Mouse (Mus musculus): ENCODE measurements at regions not wholly inside any gene's neighbourhood (a gene's known extent, or its start where the extent isn't known, plus 50 kb on each side); places are given as distances from the start of the nearest gene placed in this dataset.

DNA sequence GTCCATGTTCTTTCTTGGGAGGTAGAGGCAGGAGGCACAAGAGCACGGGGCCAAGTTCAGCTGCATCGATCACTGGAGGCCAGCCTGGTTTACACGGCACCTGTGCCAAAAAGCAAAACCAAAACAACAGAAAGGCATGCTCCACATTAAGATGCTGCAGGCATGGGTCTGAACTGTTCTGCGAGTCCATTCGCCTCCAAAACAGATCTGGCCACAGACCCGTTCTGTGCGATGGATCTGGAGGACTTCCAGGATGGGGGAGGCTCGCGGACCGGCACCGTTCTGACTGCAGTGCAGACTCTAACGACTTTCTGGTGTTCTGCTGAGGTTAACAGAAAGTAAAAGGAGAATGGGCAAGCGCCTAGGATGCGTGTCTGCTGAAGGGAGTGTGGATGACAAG is 52.3 kb downstream of the A230072I06Rik start:
- peaks cover 87% of the 10 kb centered on the region for H3K27me3 ChIP-seq
- no peak overlapping the region for H3K9ac ChIP-seq
- no peak overlapping the region for H3K4me3 ChIP-seq
- H3K4me1 ChIP-seq, result 0 out of 2 replicates have a peak, but pooled peaks cover 8% of the 10 kb centered on the region
- 66% methylated on average over 14 of the region's 14 CpGs for WGBS
- no peak overlapping the region for H3K4me2 ChIP-seq
- H3K36me3 ChIP-seq, result no peaks in the 10 kb centered on the region
- no peak for ATAC-seq (ENCODE audit: insufficient number of reproducible peaks, insufficient read depth, low FRiP score, low TSS enrichment, low read depth)
- no peaks in the 10 kb centered on the region for H3K9me3 ChIP-seq
- H3K27ac ChIP-seq, result no peak overlapping the region

DNA sequence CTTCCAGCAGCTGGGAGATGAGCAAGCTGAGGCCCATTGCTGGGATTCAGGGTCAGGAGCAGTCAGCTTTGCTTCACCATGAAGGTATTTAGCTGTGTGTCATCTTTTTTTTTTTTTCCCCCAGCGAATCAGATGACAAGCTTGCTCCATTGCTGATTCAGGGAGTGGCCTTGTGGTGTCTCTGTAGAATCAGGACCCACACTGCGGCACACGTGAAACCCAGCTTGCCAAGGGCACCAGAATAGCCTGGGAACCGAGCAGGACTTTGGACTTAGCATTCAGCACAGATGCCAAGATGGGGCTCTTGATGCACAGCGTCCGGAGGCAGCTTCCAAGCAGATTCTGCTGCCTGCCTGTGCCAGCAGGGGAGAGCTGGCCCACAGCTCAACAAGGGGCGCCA is 53.0 kb downstream of the A230072I06Rik start:
- ATAC-seq (ENCODE audit: insufficient number of reproducible peaks, insufficient read depth, low FRiP score, low TSS enrichment, low read depth), result no peak
- no peaks in the 10 kb centered on the region for H3K36me3 ChIP-seq
- no peak overlapping the region for H3K4me2 ChIP-seq
- H3K4me1 ChIP-seq, result 0 out of 2 replicates have a peak, but pooled peaks cover 8% of the 10 kb centered on the region
- H3K9me3 ChIP-seq, result no peaks in the 10 kb centered on the region
- H3K27me3 ChIP-seq, result peaks cover 90% of the 10 kb centered on the region
- H3K9ac ChIP-seq, result no peak overlapping the region
- H3K27ac ChIP-seq, result no peak overlapping the region
- H3K4me3 ChIP-seq, result no peak overlapping the region
- 84% methylated on average over 7 of the region's 7 CpGs for WGBS

DNA sequence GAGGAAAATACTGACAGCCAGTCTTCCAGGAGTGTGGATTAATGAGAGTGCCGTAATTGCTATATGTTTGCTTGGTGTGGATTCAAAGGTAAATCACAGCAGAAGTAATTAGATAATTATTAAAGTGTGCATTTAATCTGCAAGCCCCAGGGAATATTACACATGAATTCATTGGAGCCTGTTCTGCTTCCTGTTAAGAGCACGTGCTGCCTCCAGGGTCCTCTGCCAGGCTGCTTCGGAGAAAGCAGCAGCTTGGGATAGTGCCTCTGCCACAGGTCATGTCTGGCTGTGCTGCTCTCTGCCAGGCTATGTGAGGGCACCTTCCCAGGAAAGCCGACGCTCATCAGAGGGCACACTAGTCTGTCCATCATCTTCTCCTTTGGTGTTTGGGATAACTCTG is 55.5 kb downstream of the A230072I06Rik start:
- H3K27me3 ChIP-seq, result peaks cover 80% of the 10 kb centered on the region
- no peak for ATAC-seq (ENCODE audit: insufficient number of reproducible peaks, insufficient read depth, low FRiP score, low TSS enrichment, low read depth)
- 14% methylated on average over 5 of the region's 5 CpGs for WGBS

DNA sequence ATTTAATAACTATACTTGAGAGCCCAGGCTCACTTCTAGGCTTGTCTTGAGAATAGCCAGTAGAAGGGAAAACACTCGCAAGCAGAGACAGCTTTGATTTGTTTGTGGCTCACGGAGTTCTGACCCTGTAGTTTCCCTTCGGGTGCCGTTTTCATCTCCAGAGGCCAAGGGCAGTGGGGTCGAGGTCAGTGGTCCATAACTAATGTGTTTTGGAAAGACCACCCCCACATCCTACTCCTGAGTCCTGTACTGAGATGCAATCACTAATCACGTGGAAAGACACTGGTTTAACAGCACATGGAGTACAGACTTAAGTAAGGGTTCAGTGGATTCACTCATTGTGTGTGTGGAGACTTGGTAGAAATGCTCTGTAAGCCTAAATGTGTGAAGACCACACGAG is 56.0 kb downstream of the A230072I06Rik start:
- Histone ChIP-seq H3K27me3 (peaks cover 75% of the 10 kb centered on the region), H3K9me3 (no peaks in the 10 kb centered on the region), H3K36me3 (no peaks in the 10 kb centered on the region), H3K4me3 (no peak overlapping the region), H3K4me1 (no peaks in the 10 kb centered on the region), H3K4me2 (no peak overlapping the region), H3K27ac (no peak overlapping the region), H3K9ac (no peak overlapping the region)
- 21% methylated on average over 7 of the region's 7 CpGs for WGBS
- no peak for ATAC-seq (ENCODE audit: insufficient number of reproducible peaks, insufficient read depth, low FRiP score, low TSS enrichment, low read depth)

More for the DNA sequence above, 55.5 kb downstream of the A230072I06Rik start:
- Histone ChIP-seq H3K36me3 (no peaks in the 10 kb centered on the region), H3K4me2 (no peak overlapping the region), H3K27ac (no peak overlapping the region), H3K9me3 (no peaks in the 10 kb centered on the region), H3K4me1 (no peaks in the 10 kb centered on the region), H3K4me3 (no peak overlapping the region), H3K9ac (no peak overlapping the region)

DNA sequence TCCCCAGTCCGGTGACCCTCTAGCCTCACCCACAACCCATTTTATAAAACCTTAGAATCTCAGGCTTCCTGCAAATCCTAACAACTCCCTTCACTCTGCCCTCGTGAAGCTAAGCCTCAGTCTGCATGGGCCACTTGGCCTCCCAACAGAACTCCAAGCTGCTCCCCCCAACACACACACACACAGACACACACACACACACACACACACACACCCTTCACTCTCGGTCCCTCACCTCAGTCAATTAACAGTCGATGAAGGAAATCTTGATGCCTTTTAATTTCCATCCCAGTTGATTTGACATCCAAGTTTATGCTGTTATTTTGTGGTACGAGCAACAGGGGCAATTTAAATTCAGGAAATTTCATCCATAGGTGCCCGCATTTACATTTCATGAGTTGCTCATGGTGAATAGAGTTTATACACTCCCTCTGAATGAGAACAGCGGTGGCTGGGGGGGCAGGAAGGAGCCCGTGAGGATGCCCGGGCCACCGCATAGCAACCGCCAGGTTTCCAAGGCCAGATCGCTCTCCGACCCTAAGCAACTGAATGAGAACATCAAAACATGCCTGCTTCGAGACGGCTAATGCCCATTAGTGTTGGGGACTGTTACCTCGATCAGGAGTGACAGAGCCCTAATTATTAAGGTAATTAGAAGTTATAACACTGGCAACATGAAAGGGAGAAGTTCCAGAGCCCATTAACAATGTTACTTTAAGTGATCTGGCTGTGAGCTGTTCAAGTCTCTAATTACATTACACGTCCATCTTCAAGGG is 55.8 kb upstream of the Sox1 start:
- peaks cover 36% of the 10 kb centered on the region for H3K27me3 ChIP-seq
- no peaks in the 10 kb centered on the region for H3K9me3 ChIP-seq
- no peak overlapping the region for H3K27ac ChIP-seq
- H3K4me1 ChIP-seq, result no peaks in the 10 kb centered on the region
- no peak overlapping the region for H3K4me3 ChIP-seq
- no peak overlapping the region for H3K4me2 ChIP-seq
- no peak for ATAC-seq (ENCODE audit: insufficient number of reproducible peaks, insufficient read depth, low FRiP score, low TSS enrichment, low read depth)
- no peak overlapping the region for H3K9ac ChIP-seq
- WGBS, result 58% methylated on average over 17 of the region's 17 CpGs
- no peaks in the 10 kb centered on the region for H3K36me3 ChIP-seq

DNA sequence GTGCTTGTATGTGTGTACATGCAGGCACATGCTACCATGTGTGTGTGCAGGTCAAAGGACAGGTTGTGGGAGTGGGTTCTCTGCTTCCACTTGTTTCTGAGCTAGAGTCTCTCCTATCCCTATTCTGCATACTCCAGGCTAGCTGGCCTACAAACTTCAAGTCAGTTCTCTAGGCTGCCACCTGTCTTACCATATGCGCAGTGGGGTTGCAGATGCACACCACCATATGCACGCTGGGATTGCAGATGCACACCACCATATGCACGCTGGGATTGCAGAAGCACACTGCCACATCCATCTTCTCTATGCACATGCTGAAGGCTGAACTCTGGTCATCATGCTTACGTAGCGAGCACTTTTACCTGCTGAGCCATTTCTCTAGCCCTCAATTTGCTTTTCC is 54.1 kb upstream of the Sox1 start:
- Histone ChIP-seq H3K4me1 (no peaks in the 10 kb centered on the region), H3K4me2 (no peak overlapping the region), H3K4me3 (no peak overlapping the region), H3K9me3 (no peaks in the 10 kb centered on the region), H3K27ac (no peak overlapping the region), H3K36me3 (no peaks in the 10 kb centered on the region), H3K9ac (no peak overlapping the region), H3K27me3 (peaks cover 23% of the 10 kb centered on the region)
- ATAC-seq (ENCODE audit: insufficient number of reproducible peaks, insufficient read depth, low FRiP score, low TSS enrichment, low read depth), result no peak
- WGBS, result 91% methylated on average over 5 of the region's 5 CpGs

Measured in embryonic facial prominence, embryonic 13.5 days (tissue).